27 mouse cellular contexts compared by ENCODE assay signal in the genomic region with DNA sequence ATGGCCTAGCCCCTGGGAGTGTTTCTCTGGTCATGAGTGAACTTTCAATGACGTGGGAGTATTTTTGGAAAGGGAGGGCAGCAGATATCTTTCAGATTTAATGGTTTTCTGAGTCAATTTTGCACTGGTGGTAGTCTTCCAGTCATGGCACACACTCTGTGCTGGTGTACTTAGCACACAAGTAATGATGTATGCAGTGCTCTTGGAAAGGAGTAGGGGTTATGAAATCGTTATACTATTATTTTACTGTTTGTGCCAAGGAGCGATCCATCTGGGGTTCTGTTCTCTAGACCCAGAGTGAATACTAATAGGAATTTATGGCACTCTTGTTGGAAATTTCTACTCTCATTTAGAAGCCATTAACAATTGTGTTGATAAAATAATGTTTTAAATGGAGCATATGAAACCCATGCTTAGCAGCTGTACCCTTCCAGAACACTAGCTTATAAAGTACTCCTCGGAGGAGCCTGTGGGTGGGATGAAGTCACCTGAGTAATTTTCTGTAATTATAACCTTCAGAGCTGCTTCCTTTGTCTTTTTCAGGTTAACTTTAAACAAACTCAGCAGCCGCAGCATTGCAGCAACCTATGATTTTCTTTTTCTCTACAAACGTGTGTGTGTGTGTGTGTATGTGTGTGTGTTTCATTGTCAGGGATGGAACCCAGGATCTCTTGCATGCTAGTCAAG. TPM values are rescaled to one million over a fixed set of nuclear protein-coding genes. Genes with fewer than 3 reads are reported as not detected.
DNase-seq lines count a peak whose midpoint lies in the region; ATAC-seq and TF ChIP-seq lines count a peak whose summit lies in the region.
"Had no signal": no experiment of that assay in that cellular context is flagged by ENCODE, and none has a peak within 500 bp of the region (broad histone marks: within the 10 kb centered on the region; RNA-seq: fewer than 3 reads in every experiment).

No protein-coding gene starts in this region.

- TF ChIP-seq CTCF in forebrain, postnatal 0 days (IDR thresholded peaks at IDR 0.05; ENCODE audit: low read depth) = no peak
- TF ChIP-seq CTCF in layer of hippocampus, adult 2 months (conservative IDR thresholded peaks at IDR 0.05) = no peak

- no peaks in the 10 kb centered on the region for H3K36me3 ChIP-seq in forebrain, postnatal 0 days (ENCODE audit: insufficient read depth)
- no peaks in the 10 kb centered on the region for H3K36me3 ChIP-seq in forebrain, embryonic 13.5 days (ENCODE audit: poor library complexity, severe bottlenecking)
- no peaks in the 10 kb centered on the region for H3K36me3 ChIP-seq in neural tube, embryonic 13.5 days
- H3K36me3 ChIP-seq: embryonic facial prominence, embryonic 15.5 days; heart, embryonic 10.5 days had no signal

- no peak overlapping the region for H3K9ac ChIP-seq in forebrain, postnatal 0 days
- H3K9ac ChIP-seq in forebrain, embryonic 13.5 days = no peak overlapping the region
- H3K9ac ChIP-seq in neural tube, embryonic 13.5 days = no peak overlapping the region
- H3K9ac ChIP-seq: embryonic facial prominence, embryonic 15.5 days; liver, embryonic 14.5 days had no signal

- H3K4me1 ChIP-seq in forebrain, postnatal 0 days (ENCODE audit: insufficient read depth) = no peaks in the 10 kb centered on the region
- peaks cover 7% of the 10 kb centered on the region for H3K4me1 ChIP-seq in forebrain, embryonic 13.5 days
- peaks cover 24% of the 10 kb centered on the region for H3K4me1 ChIP-seq in neural tube, embryonic 13.5 days (replicated peaks)
- H3K4me1 ChIP-seq: embryonic facial prominence, embryonic 15.5 days had no signal

- no peak overlapping the region for H3K4me2 ChIP-seq in forebrain, postnatal 0 days (ENCODE audit: low read depth)
- no peak overlapping the region for H3K4me2 ChIP-seq in forebrain, embryonic 13.5 days
- H3K4me2 ChIP-seq in neural tube, embryonic 13.5 days = no peak overlapping the region
- H3K4me2 ChIP-seq: embryonic facial prominence, embryonic 15.5 days had no signal

- no peaks in the 10 kb centered on the region for H3K9me3 ChIP-seq in forebrain, postnatal 0 days (ENCODE audit: low read length)
- H3K9me3 ChIP-seq in forebrain, embryonic 13.5 days (replicated peaks) = no peaks in the 10 kb centered on the region
- no peaks in the 10 kb centered on the region for H3K9me3 ChIP-seq in neural tube, embryonic 13.5 days
- H3K9me3 ChIP-seq: embryonic facial prominence, embryonic 15.5 days; G1E; heart, embryonic 10.5 days; megakaryocyte, embryonic 14.5 days had no signal

- no peaks in the 10 kb centered on the region for H3K27me3 ChIP-seq in forebrain, postnatal 0 days (ENCODE audit: insufficient read depth, low read length)
- no peaks in the 10 kb centered on the region for H3K27me3 ChIP-seq in forebrain, embryonic 13.5 days
- no peaks in the 10 kb centered on the region for H3K27me3 ChIP-seq in neural tube, embryonic 13.5 days
- H3K27me3 ChIP-seq: embryonic facial prominence, embryonic 15.5 days; megakaryocyte, embryonic 14.5 days had no signal

- no peak overlapping the region for H3K4me3 ChIP-seq in forebrain, postnatal 0 days (ENCODE audit: low read depth, low read length)
- H3K4me3 ChIP-seq in forebrain, embryonic 13.5 days = no peak overlapping the region
- no peak overlapping the region for H3K4me3 ChIP-seq in layer of hippocampus, adult 2 months
- H3K4me3 ChIP-seq in neural tube, embryonic 13.5 days = no peak overlapping the region
- H3K4me3 ChIP-seq: embryonic facial prominence, embryonic 15.5 days; heart, embryonic 10.5 days; megakaryocyte, embryonic 14.5 days had no signal

- peak; percentile 93 for ATAC-seq in forebrain, postnatal 0 days
- no peak for ATAC-seq in forebrain, embryonic 13.5 days
- peak; percentile 70 for ATAC-seq in neural tube, embryonic 13.5 days (ENCODE audit: low read depth)
- ATAC-seq: CD4-positive, CD25-positive, alpha-beta regulatory T cell, adult 4 months had no signal

- no peak overlapping the region for H3K27ac ChIP-seq in forebrain, postnatal 0 days (ENCODE audit: low read depth, low read length)
- H3K27ac ChIP-seq in forebrain, embryonic 13.5 days = no peak overlapping the region
- 0 out of 2 replicates have a peak overlapping the region, but pooled peaks have one; percentile 19 for H3K27ac ChIP-seq in layer of hippocampus, adult 2 months
- 0 out of 2 replicates have a peak overlapping the region, but pooled peaks have one; percentile 28 for H3K27ac ChIP-seq in neural tube, embryonic 13.5 days (replicated peaks)
- H3K27ac ChIP-seq: embryonic facial prominence, embryonic 15.5 days; heart, embryonic 10.5 days; kidney, postnatal 0 days; liver, embryonic 14.5 days had no signal

- WGBS in forebrain, postnatal 0 days = 60% methylated on average over 6 of the region's 6 CpGs
- 82% methylated on average over 6 of the region's 6 CpGs for WGBS in forebrain, embryonic 13.5 days
- 58% methylated on average over 6 of the region's 6 CpGs for WGBS in neural tube, embryonic 13.5 days

- peak; percentile 9 for DNase-seq in forebrain, postnatal 0 days
- DNase-seq in layer of hippocampus, adult 2 months (ENCODE audit: low spot score in 2 of 2) = peak in 1 of 2 experiments; percentile 12
- DNase-seq in layer of hippocampus, adult 11-12 months (ENCODE audit: low spot score) = no peak
- no peak for DNase-seq in neural tube, embryonic 10.5 days (ENCODE audit: extremely low spot score, low spot score)
- DNase-seq in spleen, postnatal 10 days (ENCODE audit: low spot score in 2 of 2) = no peak
- no peak for DNase-seq in thymus, postnatal 0 days (ENCODE audit: low spot score)
- DNase-seq: adrenal gland, postnatal 25 days; cerebellum, adult 11-12 months; cerebellum, postnatal 14 days; embryo, embryonic 11 days; gastrocnemius, postnatal 36 days; kidney, adult 11 months; left cerebral cortex, postnatal 4 days; lung, postnatal 10 days; midbrain, embryonic 14.5 days; right cerebral cortex, adult 18-20 months; spleen, adult 18-20 months; thymus, adult 18-20 months had no signal

RNA-seq across cellular contexts. Expression of a gene that starts 30.0 kb away (rescaled TPM):
- 37.4 and 41.2 TPM in 2 replicates for total RNA-seq in forebrain, postnatal 0 days (2014; rRNA removed)
- 42.6 and 44.2 TPM in 2 replicates for polyA plus RNA-seq in forebrain, postnatal 0 days (2015; fragmentation: Nextera tagmentation; extraction: Ambion mirVana)
- 35.5 and 40.2 TPM in 2 replicates for polyA plus RNA-seq in forebrain, embryonic 13.5 days (2015; fragmentation: Nextera tagmentation; extraction: Ambion mirVana)
- total RNA-seq in layer of hippocampus, adult 2 months (2021) = 10 to 100 TPM; 36.3 to 40.7 TPM
- polyA plus RNA-seq in neural tube, embryonic 13.5 days (2015; fragmentation: Nextera tagmentation; extraction: Ambion mirVana) = 47.5 and 48.1 TPM in 2 replicates
- 27.1 and 27.6 TPM in 2 replicates for polyA plus RNA-seq in thymus, postnatal 0 days (2015; fragmentation: Nextera tagmentation; extraction: Ambion mirVana)

RNA-seq across cellular contexts. Expression of a gene that starts 37.0 kb away (rescaled TPM):
- total RNA-seq in forebrain, postnatal 0 days (2014; rRNA removed) = 1.2 and 2.8 TPM in 2 replicates
- 1.4 and 1.9 TPM in 2 replicates for polyA plus RNA-seq in forebrain, postnatal 0 days (2015; fragmentation: Nextera tagmentation; extraction: Ambion mirVana)
- polyA plus RNA-seq in forebrain, embryonic 13.5 days (2015; fragmentation: Nextera tagmentation; extraction: Ambion mirVana) = 0.77 and 0.89 TPM in 2 replicates
- 1 to 10 TPM; 9.1 TPM for total RNA-seq in layer of hippocampus, adult 2 months (2021)
- polyA plus RNA-seq in neural tube, embryonic 13.5 days (2015; fragmentation: Nextera tagmentation; extraction: Ambion mirVana) = 1.1 and 1.5 TPM in 2 replicates
- 3.4 and 3.8 TPM in 2 replicates for polyA plus RNA-seq in thymus, postnatal 0 days (2015; fragmentation: Nextera tagmentation; extraction: Ambion mirVana)
- total RNA-seq: G1E had no signal
- polyA plus RNA-seq: G1E had no signal

Comparison
In these comparisons a context has a peak if more than half of its experiments do, and no peak if none do; other contexts are left out.
1. H3K27ac ChIP-seq: peak in layer of hippocampus, adult 2 months (single experiment) and neural tube, embryonic 13.5 days (single experiment); none in forebrain, postnatal 0 days (single experiment) and forebrain, embryonic 13.5 days (single experiment).